Comparison of ENCODE assay signal across 13 mouse cellular contexts in the genomic region with DNA sequence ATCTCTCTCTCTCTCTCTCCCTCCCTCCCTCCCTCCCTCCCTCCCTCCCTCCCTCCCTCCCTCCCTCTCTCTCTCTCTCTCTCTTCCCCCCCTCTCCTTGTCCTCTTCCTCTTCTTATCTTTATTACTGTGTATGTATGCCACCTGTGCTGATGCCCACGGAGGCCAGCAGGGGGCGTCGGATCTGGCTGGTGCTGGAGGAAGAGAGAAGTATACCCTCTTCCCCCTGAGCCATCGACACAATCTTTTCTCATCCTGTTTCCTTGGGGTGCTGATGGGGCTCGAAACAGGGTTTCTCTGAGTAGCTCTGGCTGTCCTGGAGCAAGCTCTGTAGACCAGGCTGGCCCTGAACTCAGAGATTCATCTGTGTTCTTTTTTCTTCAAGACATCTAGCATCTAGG. TPM values are rescaled to one million over a fixed set of nuclear protein-coding genes. Genes with fewer than 3 reads are reported as not detected.
DNase-seq lines count a peak whose midpoint lies in the region; ATAC-seq and TF ChIP-seq lines count a peak whose summit lies in the region.
"Had no signal": no experiment of that assay in that cellular context is flagged by ENCODE, and none has a peak within 500 bp of the region (broad histone marks: within the 10 kb centered on the region; RNA-seq: fewer than 3 reads in every experiment).

No protein-coding gene starts in this region.

- no peak overlapping the region for H3K27ac ChIP-seq in intestine, postnatal 0 days (ENCODE audit: low read depth, low read length)
- H3K27ac ChIP-seq in intestine, embryonic 15.5 days = no peak overlapping the region
- H3K27ac ChIP-seq in liver, embryonic 16.5 days (ENCODE audit: low read length) = no peak overlapping the region
- H3K27ac ChIP-seq in hindbrain, embryonic 10.5 days = no peak overlapping the region
- H3K27ac ChIP-seq: heart, embryonic 13.5 days; hindbrain, embryonic 15.5 days; limb, embryonic 10.5 days had no signal

- peak; percentile 15 for DNase-seq in 416B (ENCODE audit: low read depth)
- peak; percentile 70 for DNase-seq in ZHBTc4 (ENCODE audit: low read depth, low spot score)
- DNase-seq in right cerebral cortex, postnatal 25 days = no peak
- no peak for DNase-seq in hindbrain, embryonic 10.5 days (ENCODE audit: low spot score)
- no peak for DNase-seq in cerebellum, postnatal 36 days
- DNase-seq: kidney, postnatal 25 days had no signal

- no peaks in the 10 kb centered on the region for H3K9me3 ChIP-seq in intestine, postnatal 0 days (ENCODE audit: control insufficient read depth)
- H3K9me3 ChIP-seq in intestine, embryonic 15.5 days = no peaks in the 10 kb centered on the region
- H3K9me3 ChIP-seq in liver, embryonic 16.5 days (replicated peaks; ENCODE audit: control insufficient read depth, low read length) = no peaks in the 10 kb centered on the region
- H3K9me3 ChIP-seq in hindbrain, embryonic 10.5 days = no peaks in the 10 kb centered on the region
- H3K9me3 ChIP-seq: heart, embryonic 13.5 days; hindbrain, embryonic 15.5 days; limb, embryonic 10.5 days; megakaryocyte, embryonic 14.5 days had no signal

- H3K9ac ChIP-seq in intestine, postnatal 0 days (ENCODE audit: low read depth, low read length) = no peak overlapping the region
- H3K9ac ChIP-seq in intestine, embryonic 15.5 days = no peak overlapping the region
- no peak overlapping the region for H3K9ac ChIP-seq in liver, embryonic 16.5 days (ENCODE audit: low read depth, low read length)
- H3K9ac ChIP-seq: heart, embryonic 13.5 days; hindbrain, embryonic 15.5 days had no signal

- H3K27me3 ChIP-seq in intestine, postnatal 0 days (replicated peaks; ENCODE audit: control insufficient read depth, insufficient read depth, low read length) = no peaks in the 10 kb centered on the region
- H3K27me3 ChIP-seq in intestine, embryonic 15.5 days (replicated peaks) = no peaks in the 10 kb centered on the region
- peaks cover 2% of the 10 kb centered on the region; the same call in 1 of the 2 replicates for H3K27me3 ChIP-seq in liver, embryonic 16.5 days (ENCODE audit: control insufficient read depth, insufficient read depth, low read depth, low read length)
- peaks cover 20% of the 10 kb centered on the region; the same call in 1 of the 2 replicates for H3K27me3 ChIP-seq in hindbrain, embryonic 10.5 days (ENCODE audit: insufficient read depth, poor library complexity, severe bottlenecking)

- no peak for ATAC-seq in intestine, postnatal 0 days
- no peak for ATAC-seq in intestine, embryonic 15.5 days
- ATAC-seq in liver, embryonic 16.5 days (ENCODE audit: low read depth) = 0 out of 2 replicates have a peak, but pooled peaks have one; percentile 47

- peak; percentile 58 for TF ChIP-seq CTCF in intestine, postnatal 0 days (IDR thresholded peaks at IDR 0.05; ENCODE audit: low read depth)

- H3K4me3 ChIP-seq in intestine, postnatal 0 days (ENCODE audit: low read depth, low read length) = no peak overlapping the region
- H3K4me3 ChIP-seq in intestine, embryonic 15.5 days (replicated peaks) = no peak overlapping the region
- H3K4me3 ChIP-seq in liver, embryonic 16.5 days (ENCODE audit: low read depth, low read length) = no peak overlapping the region
- H3K4me3 ChIP-seq in hindbrain, embryonic 10.5 days = no peak overlapping the region
- H3K4me3 ChIP-seq: heart, embryonic 13.5 days; hindbrain, embryonic 15.5 days; limb, embryonic 10.5 days; megakaryocyte, embryonic 14.5 days had no signal

- no peaks in the 10 kb centered on the region for H3K36me3 ChIP-seq in intestine, postnatal 0 days (ENCODE audit: control insufficient read depth, insufficient read depth)
- no peaks in the 10 kb centered on the region for H3K36me3 ChIP-seq in intestine, embryonic 15.5 days
- no peaks in the 10 kb centered on the region for H3K36me3 ChIP-seq in liver, embryonic 16.5 days (ENCODE audit: control insufficient read depth, insufficient read depth)
- H3K36me3 ChIP-seq in hindbrain, embryonic 10.5 days = no peaks in the 10 kb centered on the region
- H3K36me3 ChIP-seq: heart, embryonic 13.5 days; hindbrain, embryonic 15.5 days; limb, embryonic 10.5 days had no signal

- WGBS in intestine, postnatal 0 days = 47% methylated on average over 5 of the region's 5 CpGs
- WGBS in intestine, embryonic 15.5 days = 57% methylated on average over 4 of the region's 5 CpGs
- 42% methylated on average over 5 of the region's 5 CpGs for WGBS in liver, embryonic 16.5 days (ENCODE audit: insufficient replicate concordance)
- WGBS in hindbrain, embryonic 10.5 days = 51% methylated on average over 5 of the region's 5 CpGs

- no peaks in the 10 kb centered on the region for H3K4me1 ChIP-seq in intestine, postnatal 0 days (replicated peaks; ENCODE audit: control insufficient read depth, insufficient read depth, low read length)
- H3K4me1 ChIP-seq in intestine, embryonic 15.5 days (replicated peaks) = no peaks in the 10 kb centered on the region
- H3K4me1 ChIP-seq in liver, embryonic 16.5 days (ENCODE audit: control insufficient read depth, low read depth, low read length) = peaks cover 4% of the 10 kb centered on the region
- H3K4me1 ChIP-seq in hindbrain, embryonic 10.5 days (replicated peaks) = peaks cover 14% of the 10 kb centered on the region
- H3K4me1 ChIP-seq: hindbrain, embryonic 15.5 days had no signal

- H3K4me2 ChIP-seq in intestine, postnatal 0 days (replicated peaks; ENCODE audit: low read depth) = no peak overlapping the region
- no peak overlapping the region for H3K4me2 ChIP-seq in intestine, embryonic 15.5 days (replicated peaks)
- no peak overlapping the region for H3K4me2 ChIP-seq in liver, embryonic 16.5 days (ENCODE audit: low read depth, low read length)
- H3K4me2 ChIP-seq: heart, embryonic 13.5 days; hindbrain, embryonic 15.5 days had no signal

RNA-seq across cellular contexts. Expression of a gene that starts 14.9 kb away (rescaled TPM):
- polyA plus RNA-seq in intestine, postnatal 0 days (2015; fragmentation: Nextera tagmentation; extraction: Ambion mirVana) = 20.9 and 21.7 TPM in 2 replicates
- 36.3 and 42.0 TPM in 2 replicates for polyA plus RNA-seq in intestine, embryonic 15.5 days (2015; fragmentation: Nextera tagmentation; extraction: Ambion mirVana)
- 31.7 and 33.8 TPM in 2 replicates for polyA plus RNA-seq in liver, embryonic 16.5 days (2015; fragmentation: Nextera tagmentation; extraction: Ambion mirVana)
- polyA plus RNA-seq in hindbrain, embryonic 10.5 days (2016; fragmentation: Nextera tagmentation; extraction: Ambion mirVana) = 24.5 and 28.0 TPM in 2 replicates

RNA-seq across cellular contexts. Expression of a gene that starts 14.9 kb away (rescaled TPM):
- polyA plus RNA-seq in intestine, postnatal 0 days (2015; fragmentation: Nextera tagmentation; extraction: Ambion mirVana) = 62.8 and 78.9 TPM in 2 replicates
- polyA plus RNA-seq in intestine, embryonic 15.5 days (2015; fragmentation: Nextera tagmentation; extraction: Ambion mirVana) = 45.1 and 58.0 TPM in 2 replicates
- polyA plus RNA-seq in liver, embryonic 16.5 days (2015; fragmentation: Nextera tagmentation; extraction: Ambion mirVana) = 133 and 134 TPM in 2 replicates
- 6.3 and 9.0 TPM in 2 replicates for polyA plus RNA-seq in hindbrain, embryonic 10.5 days (2016; fragmentation: Nextera tagmentation; extraction: Ambion mirVana)

Comparison
In these comparisons a context has a peak if more than half of its experiments do, and no peak if none do; other contexts are left out.
1. DNase-seq: peak in 416B (single experiment) and ZHBTc4 (single experiment); none in right cerebral cortex, postnatal 25 days (single experiment), hindbrain, embryonic 10.5 days (single experiment) and cerebellum, postnatal 36 days (0 of 2).